In the genomic region with DNA sequence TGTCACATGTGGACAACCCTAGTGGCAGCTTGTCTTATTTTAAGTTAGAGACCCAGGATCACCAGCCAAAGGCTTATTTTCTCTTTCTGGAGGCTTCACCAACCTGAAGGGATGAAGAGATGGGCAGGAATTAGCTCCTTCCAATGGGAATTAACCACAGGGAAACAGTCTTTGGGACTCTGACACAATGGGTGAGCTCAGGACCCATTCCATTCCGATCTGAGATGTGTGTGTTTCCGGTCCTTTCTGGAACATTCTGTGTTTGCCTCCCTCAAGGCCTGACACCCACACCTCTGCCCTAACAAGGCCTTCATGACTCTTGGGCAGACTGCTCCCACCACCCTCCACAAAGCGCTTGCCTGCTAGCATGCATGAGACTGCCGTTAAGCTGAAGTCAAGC, we compare ENCODE assay signal across 8 mouse cellular contexts. TPM values are rescaled to one million over a fixed set of nuclear protein-coding genes. Genes with fewer than 3 reads are reported as not detected.
A peak's percentile ranks its signal among the peaks of the same experiment; 100 is the strongest.
DNase-seq lines count a peak whose midpoint lies in the region; ATAC-seq and TF ChIP-seq lines count a peak whose summit lies in the region.

A gene (plus strand): TSS at position 301 of the 400 bp plus-strand sequence.

- H3K4me3 ChIP-seq in spleen, adult 2 months (ENCODE audit: extremely low read depth, insufficient read depth, insufficient read length): 0 out of 2 replicates have a peak within 1 kb of the TSS, but pooled peaks have one; percentile 17
- no peak within 1 kb of the TSS for H3K4me3 ChIP-seq in limb, embryonic 12.5 days (replicated peaks)
- no peak within 1 kb of the TSS for H3K4me3 ChIP-seq in stomach, embryonic 15.5 days (replicated peaks)

- H3K4me2 ChIP-seq in limb, embryonic 12.5 days: peak within 1 kb of the TSS; percentile 21; the same call in 1 of the 2 replicates
- H3K4me2 ChIP-seq in stomach, embryonic 15.5 days: 0 out of 2 replicates have a peak within 1 kb of the TSS, but pooled peaks have one; percentile 21

- H3K27ac ChIP-seq in spleen, adult 2 months (ENCODE audit: insufficient read depth, low read length): peak within 1 kb of the TSS; percentile 90
- peak within 1 kb of the TSS; percentile 87 for H3K27ac ChIP-seq in limb, embryonic 12.5 days
- H3K27ac ChIP-seq in stomach, embryonic 15.5 days: peak within 1 kb of the TSS; percentile 91

- H3K9me3 ChIP-seq in limb, embryonic 12.5 days: no peaks in the 10 kb centered on the region
- H3K9me3 ChIP-seq in stomach, embryonic 15.5 days: no peaks in the 10 kb centered on the region

- no peak for TF ChIP-seq POLR2A in spleen, adult 2 months (IDR thresholded peaks at IDR 0.05; ENCODE audit: low read depth, low read length)

- H3K36me3 ChIP-seq in spleen, adult 2 months (ENCODE audit: control insufficient read depth, insufficient read depth, low read length): no peaks in the 10 kb centered on the region
- H3K36me3 ChIP-seq in limb, embryonic 12.5 days: no peaks in the 10 kb centered on the region
- no peaks in the 10 kb centered on the region for H3K36me3 ChIP-seq in stomach, embryonic 15.5 days

- no peak for DNase-seq in spleen, adult 2 months (ENCODE audit: low read depth in 1 of 2, low spot score in 2 of 2)
- DNase-seq in spleen, adult 18-20 months: no peak
- DNase-seq in gastrocnemius, adult 8-10 months (ENCODE audit: low spot score in 2 of 2): no peak
- DNase-seq in right cerebral cortex, postnatal 14 days: no peak
- no peak for DNase-seq in right cerebral cortex, adult 2 months (ENCODE audit: low spot score in 2 of 2)

- TF ChIP-seq CTCF in spleen, adult 2 months (IDR thresholded peaks at IDR 0.05; ENCODE audit: extremely low read depth, insufficient read depth, insufficient read length, insufficient replicate concordance): no peak

- no peak for ATAC-seq in erythroblast, adult 5-6 weeks (replicated peaks; ENCODE audit: low FRiP score, poor library complexity, severe bottlenecking)
- no peak for ATAC-seq in limb, embryonic 12.5 days (ENCODE audit: insufficient number of reproducible peaks, insufficient read depth, low FRiP score, low TSS enrichment, low read depth)
- ATAC-seq in stomach, embryonic 15.5 days (ENCODE audit: insufficient read depth, low FRiP score, low read depth): no peak

- H3K4me1 ChIP-seq in spleen, adult 2 months (ENCODE audit: control insufficient read depth, insufficient read depth, insufficient read length): peaks cover 16% of the 10 kb centered on the region; the same call in 1 of the 2 replicates
- peaks cover 35% of the 10 kb centered on the region for H3K4me1 ChIP-seq in limb, embryonic 12.5 days (replicated peaks)
- H3K4me1 ChIP-seq in stomach, embryonic 15.5 days: peaks cover 27% of the 10 kb centered on the region

- H3K27me3 ChIP-seq in spleen, adult 2 months (ENCODE audit: control insufficient read depth, insufficient read depth, low read length): no peaks in the 10 kb centered on the region
- no peaks in the 10 kb centered on the region for H3K27me3 ChIP-seq in limb, embryonic 12.5 days
- no peaks in the 10 kb centered on the region for H3K27me3 ChIP-seq in stomach, embryonic 15.5 days (replicated peaks)

- WGBS in spleen, adult 2 months: 68% methylated on average over 4 of the region's 4 CpGs
- 76% methylated on average over 4 of the region's 4 CpGs for WGBS in limb, embryonic 12.5 days
- WGBS in stomach, embryonic 15.5 days: 71% methylated on average over 4 of the region's 4 CpGs

- peak within 1 kb of the TSS; percentile 18 for H3K9ac ChIP-seq in limb, embryonic 12.5 days (replicated peaks)
- 0 out of 2 replicates have a peak within 1 kb of the TSS, but pooled peaks have one; percentile 0 for H3K9ac ChIP-seq in stomach, embryonic 15.5 days

RNA-seq across cellular contexts. Expression of the gene that starts here (rescaled TPM):
- polyA plus RNA-seq in spleen, adult 2 months (2012; rRNA removed): 7.4 and 9.1 TPM in 2 replicates
- 10.2 and 13.2 TPM in 2 replicates for total RNA-seq in erythroblast, adult 5-6 weeks (2015; ENCODE audit: low replicate concordance)
- total RNA-seq in erythroblast, adult 5-6 weeks (2017; ENCODE audit: low replicate concordance): 14.5 and 15.3 TPM in 2 replicates
- 8.2 and 8.7 TPM in 2 replicates for polyA plus RNA-seq in limb, embryonic 12.5 days (2016; fragmentation: Nextera tagmentation; extraction: Ambion mirVana)
- polyA plus RNA-seq in stomach, embryonic 15.5 days (2015; fragmentation: Nextera tagmentation; extraction: Ambion mirVana): 8.5 and 9.1 TPM in 2 replicates
- 1 to 10 TPM; 3.3 to 5.2 (median 4.1) TPM for total RNA-seq in gastrocnemius, adult 8-10 months (2022)
